Mouse (Mus musculus): ENCODE data around the gene Dlgap4. TPM values are rescaled to one million over a fixed set of nuclear protein-coding genes. Genes with fewer than 3 reads are reported as not detected.
A peak's percentile ranks its signal among the peaks of the same experiment; 100 is the strongest.

Gene Dlgap4
- polyA plus RNA-seq, 1 experiment from 2014 or later, result 96.6 TPM

GRCm38 (mm10) chr2:156763101-156763500, 149.6 kb downstream of the Dlgap4 start:
- Histone ChIP-seq H3K9ac (no peak overlapping the region), H3K4me3 (replicated peaks) (no peak overlapping the region), H3K27me3 (no peaks in the 10 kb centered on the region), H3K4me2 (replicated peaks) (no peak overlapping the region), H3K36me3 (peaks cover 66% of the 10 kb centered on the region), H3K4me1 (peaks cover 12% of the 10 kb centered on the region; the same call in 1 of the 2 replicates), H3K9me3 (replicated peaks) (no peaks in the 10 kb centered on the region), H3K27ac (replicated peaks) (no peak overlapping the region)
- 82% methylated on average over 11 of the region's 11 CpGs for WGBS
- no peak for ATAC-seq (ENCODE audit: insufficient number of reproducible peaks, low FRiP score, low TSS enrichment, low read depth)

- WGBS, result 91% methylated on average over 10 of the region's 10 CpGs
- Histone ChIP-seq H3K9me3 (replicated peaks) (no peaks in the 10 kb centered on the region), H3K9ac (no peak overlapping the region), H3K36me3 (peaks cover 57% of the 10 kb centered on the region), H3K27me3 (no peaks in the 10 kb centered on the region), H3K4me3 (replicated peaks) (no peak overlapping the region), H3K27ac (replicated peaks) (no peak overlapping the region), H3K4me2 (replicated peaks) (no peak overlapping the region), H3K4me1 (peaks cover 12% of the 10 kb centered on the region; the same call in 1 of the 2 replicates)
- ATAC-seq (ENCODE audit: insufficient number of reproducible peaks, low FRiP score, low TSS enrichment, low read depth), result no peak
These were observed 150.5 kb downstream of the Dlgap4 start for GRCm38 (mm10) chr2:156764022-156764421.

GRCm38 (mm10) chr2:156764747-156765146, 151.2 kb downstream of the Dlgap4 start:
- ATAC-seq (ENCODE audit: insufficient number of reproducible peaks, low FRiP score, low TSS enrichment, low read depth), result no peak
- H3K4me1 ChIP-seq, result peaks cover 12% of the 10 kb centered on the region; the same call in 1 of the 2 replicates

GRCm38 (mm10) chr2:156765593-156765992, 152.1 kb downstream of the Dlgap4 start:
- no peak for ATAC-seq (ENCODE audit: insufficient number of reproducible peaks, low FRiP score, low TSS enrichment, low read depth)
- H3K36me3 ChIP-seq, result peaks cover 44% of the 10 kb centered on the region
- H3K4me1 ChIP-seq, result peaks cover 12% of the 10 kb centered on the region; the same call in 1 of the 2 replicates
- H3K27ac ChIP-seq (replicated peaks), result no peak overlapping the region
- no peaks in the 10 kb centered on the region for H3K9me3 ChIP-seq (replicated peaks)
- WGBS, result 64% methylated on average over 8 of the region's 8 CpGs
- no peaks in the 10 kb centered on the region for H3K27me3 ChIP-seq
- H3K9ac ChIP-seq, result no peak overlapping the region
- no peak overlapping the region for H3K4me3 ChIP-seq (replicated peaks)
- no peak overlapping the region for H3K4me2 ChIP-seq (replicated peaks)

More at GRCm38 (mm10) chr2:156764747-156765146, 151.2 kb downstream of the Dlgap4 start:
- H3K27ac ChIP-seq (replicated peaks), result no peak overlapping the region
- H3K9me3 ChIP-seq (replicated peaks), result no peaks in the 10 kb centered on the region
- H3K4me2 ChIP-seq (replicated peaks), result no peak overlapping the region
- H3K4me3 ChIP-seq (replicated peaks), result no peak overlapping the region
- no peak overlapping the region for H3K9ac ChIP-seq
- peaks cover 51% of the 10 kb centered on the region for H3K36me3 ChIP-seq
- no peaks in the 10 kb centered on the region for H3K27me3 ChIP-seq
- WGBS, result 55% methylated on average over 4 of the region's 4 CpGs

GRCm38 (mm10) chr2:156766227-156767019, 152.9 kb downstream of the Dlgap4 start:
- ATAC-seq (ENCODE audit: insufficient number of reproducible peaks, low FRiP score, low TSS enrichment, low read depth), result no peak
- no peaks in the 10 kb centered on the region for H3K9me3 ChIP-seq (replicated peaks)
- H3K36me3 ChIP-seq, result peaks cover 36% of the 10 kb centered on the region
- H3K4me2 ChIP-seq (replicated peaks), result no peak overlapping the region
- WGBS, result 58% methylated on average over 10 of the region's 10 CpGs
- H3K27ac ChIP-seq (replicated peaks), result no peak overlapping the region
- H3K4me3 ChIP-seq (replicated peaks), result no peak overlapping the region
- H3K9ac ChIP-seq, result no peak overlapping the region
- peaks cover 12% of the 10 kb centered on the region; the same call in 1 of the 2 replicates for H3K4me1 ChIP-seq
- no peaks in the 10 kb centered on the region for H3K27me3 ChIP-seq

- no peaks in the 10 kb centered on the region for H3K27me3 ChIP-seq
- no peak for ATAC-seq (ENCODE audit: insufficient number of reproducible peaks, low FRiP score, low TSS enrichment, low read depth)
- no peak overlapping the region for H3K4me3 ChIP-seq (replicated peaks)
- H3K9me3 ChIP-seq (replicated peaks), result no peaks in the 10 kb centered on the region
- H3K9ac ChIP-seq, result no peak overlapping the region
- H3K4me2 ChIP-seq (replicated peaks), result no peak overlapping the region
- H3K4me1 ChIP-seq, result peaks cover 12% of the 10 kb centered on the region; the same call in 1 of the 2 replicates
- 52% methylated on average over 5 of the region's 5 CpGs for WGBS
- H3K36me3 ChIP-seq, result peaks cover 29% of the 10 kb centered on the region
- H3K27ac ChIP-seq (replicated peaks), result no peak overlapping the region
These were observed 153.6 kb downstream of the Dlgap4 start for GRCm38 (mm10) chr2:156767108-156767507.

- H3K36me3 ChIP-seq, result peaks cover 8% of the 10 kb centered on the region; the same call in 1 of the 2 replicates
- H3K4me1 ChIP-seq, result peaks cover 16% of the 10 kb centered on the region
- H3K9me3 ChIP-seq (replicated peaks), result no peaks in the 10 kb centered on the region
- H3K9ac ChIP-seq, result no peak overlapping the region
- H3K4me2 ChIP-seq (replicated peaks), result no peak overlapping the region
- ATAC-seq (ENCODE audit: insufficient number of reproducible peaks, low FRiP score, low TSS enrichment, low read depth), result no peak
- H3K4me3 ChIP-seq (replicated peaks), result no peak overlapping the region
- H3K27ac ChIP-seq (replicated peaks), result no peak overlapping the region
- no peaks in the 10 kb centered on the region for H3K27me3 ChIP-seq
- 75% methylated on average over 12 of the region's 12 CpGs for WGBS
These were observed 155.8 kb downstream of the Dlgap4 start for GRCm38 (mm10) chr2:156769274-156769673.

- Histone ChIP-seq H3K4me2 (replicated peaks) (no peak overlapping the region), H3K36me3 (no peaks in the 10 kb centered on the region), H3K27ac (replicated peaks) (no peak overlapping the region), H3K9ac (no peak overlapping the region), H3K4me1 (peaks cover 35% of the 10 kb centered on the region), H3K4me3 (replicated peaks) (no peak overlapping the region), H3K9me3 (replicated peaks) (no peaks in the 10 kb centered on the region), H3K27me3 (no peaks in the 10 kb centered on the region)
- no peak for ATAC-seq (ENCODE audit: insufficient number of reproducible peaks, low FRiP score, low TSS enrichment, low read depth)
These were observed 160.0 kb downstream of the Dlgap4 start for GRCm38 (mm10) chr2:156773470-156773869.

GRCm38 (mm10) chr2:156774035-156774737, 160.7 kb downstream of the Dlgap4 start:
- WGBS, result 68% methylated on average over 13 of the region's 13 CpGs
- H3K27ac ChIP-seq (replicated peaks), result peak overlapping the region; percentile 87

GRCm38 (mm10) chr2:156774738-156775454, 161.4 kb downstream of the Dlgap4 start, which contains the start of gene Myl9:
Gene Myl9 (plus strand): TSS chr2:156775420.
- ATAC-seq (ENCODE audit: insufficient number of reproducible peaks, low FRiP score, low TSS enrichment, low read depth), result peak; percentile 90
- no peaks in the 10 kb centered on the region for H3K27me3 ChIP-seq
- peak within 1 kb of the TSS; percentile 87 for H3K27ac ChIP-seq (replicated peaks)
- H3K9ac ChIP-seq, result peak within 1 kb of the TSS; percentile 16
- peak within 1 kb of the TSS; percentile 66 for H3K4me2 ChIP-seq (replicated peaks)
- H3K4me3 ChIP-seq (replicated peaks), result peak within 1 kb of the TSS; percentile 45
- H3K36me3 ChIP-seq, result no peaks in the 10 kb centered on the region
- peaks cover 41% of the 10 kb centered on the region for H3K4me1 ChIP-seq
- no peaks in the 10 kb centered on the region for H3K9me3 ChIP-seq (replicated peaks)
- WGBS, result 3% methylated on average over 28 of the region's 28 CpGs

More at GRCm38 (mm10) chr2:156774035-156774737, 160.7 kb downstream of the Dlgap4 start:
- H3K36me3 ChIP-seq, result no peaks in the 10 kb centered on the region
- peak overlapping the region; percentile 66 for H3K4me2 ChIP-seq (replicated peaks)
- no peaks in the 10 kb centered on the region for H3K27me3 ChIP-seq
- peak overlapping the region; percentile 45 for H3K4me3 ChIP-seq (replicated peaks)
- peak overlapping the region; percentile 16 for H3K9ac ChIP-seq
- H3K4me1 ChIP-seq, result peaks cover 40% of the 10 kb centered on the region
- H3K9me3 ChIP-seq (replicated peaks), result no peaks in the 10 kb centered on the region
- no peak for ATAC-seq (ENCODE audit: insufficient number of reproducible peaks, low FRiP score, low TSS enrichment, low read depth)
